Mouse (Mus musculus) CD4-positive, CD25-positive, alpha-beta regulatory T cell, adult 2 months (primary cell): ENCODE data around the gene Fcer1g.
A peak's percentile ranks its signal among the peaks of the same experiment; 100 is the strongest.

Experiments
- DNase-seq: peaks from one replicate; pipeline ENCODE4 v3.0.0-alpha.2; 2012; ENCODE audit warnings: low read depth, low spot score

Fcer1g gene

DNA sequence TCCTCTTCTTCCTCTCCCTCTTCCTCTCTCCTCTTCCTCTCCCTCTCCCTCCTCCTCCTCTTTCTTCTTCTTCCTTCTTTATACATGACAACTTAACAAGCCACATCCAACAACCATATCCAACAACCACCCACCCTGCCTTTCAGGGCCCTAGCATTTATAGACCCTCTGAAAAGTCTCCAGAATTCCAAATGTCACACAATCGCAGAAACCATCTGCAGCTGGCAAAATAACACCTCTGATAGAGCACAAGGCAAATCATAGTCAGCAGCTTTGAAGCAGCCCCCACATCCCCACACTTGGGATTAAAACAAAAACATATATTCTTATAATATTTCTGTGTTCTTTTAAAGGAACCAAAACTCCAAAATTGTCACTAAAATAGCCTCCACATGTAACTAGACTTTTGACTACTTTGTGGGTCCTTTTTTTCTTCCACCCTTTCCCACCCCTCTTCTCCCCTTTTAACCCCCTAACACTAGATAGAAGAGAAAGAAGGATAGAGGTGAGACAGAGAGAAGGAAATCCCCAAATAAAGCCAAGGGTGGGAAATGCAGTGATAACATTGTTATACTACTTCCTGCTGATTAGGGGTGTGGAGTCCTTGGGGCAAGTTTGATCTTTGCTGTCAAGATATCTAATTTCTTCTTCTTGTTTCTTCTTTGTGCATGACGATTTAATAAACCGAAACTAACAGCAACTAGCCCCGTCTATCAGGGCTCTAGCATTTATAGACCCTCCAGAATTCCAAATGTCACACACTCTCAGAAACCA lies 32.0 kb upstream of the Fcer1g start:
- DNase-seq: no peak

DNA sequence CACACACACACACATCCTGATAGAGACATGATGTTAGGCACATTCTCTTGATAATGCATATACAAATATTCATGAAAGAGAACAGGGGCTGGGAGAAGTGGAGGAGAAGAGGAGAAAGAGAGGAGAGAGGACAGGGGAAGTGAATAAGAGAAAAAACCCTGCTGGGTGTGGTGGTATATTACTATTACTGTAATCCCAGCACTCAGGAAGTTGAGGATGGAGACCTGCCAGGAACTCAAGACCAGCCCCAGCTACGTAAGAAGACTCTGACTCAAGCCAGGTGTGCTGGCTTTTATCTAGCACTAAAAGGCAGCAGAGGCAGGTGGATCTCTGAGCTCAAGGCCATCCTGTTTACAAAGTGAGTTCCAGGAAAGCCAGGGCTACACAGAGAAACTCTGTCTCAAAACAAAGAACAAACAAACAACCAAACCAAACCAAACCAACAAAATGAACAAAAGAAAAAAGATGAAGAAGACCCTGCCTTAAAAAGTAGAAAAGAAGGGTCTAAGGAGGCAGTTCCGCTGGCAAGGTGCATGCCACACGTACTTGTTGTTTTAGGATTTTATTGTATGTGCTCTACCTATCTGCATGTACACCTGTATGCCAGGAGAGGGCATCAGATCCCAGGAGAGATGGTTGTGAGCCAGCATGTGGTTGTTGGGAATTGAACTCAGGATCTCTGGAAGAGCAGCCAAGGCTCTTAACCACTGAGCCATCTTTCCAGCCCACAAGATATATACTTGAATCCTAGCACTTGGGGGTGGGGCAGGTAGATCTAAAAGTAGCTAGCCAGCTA lies 29.7 kb upstream of the Fcer1g start:
- no peak for DNase-seq

DNA sequence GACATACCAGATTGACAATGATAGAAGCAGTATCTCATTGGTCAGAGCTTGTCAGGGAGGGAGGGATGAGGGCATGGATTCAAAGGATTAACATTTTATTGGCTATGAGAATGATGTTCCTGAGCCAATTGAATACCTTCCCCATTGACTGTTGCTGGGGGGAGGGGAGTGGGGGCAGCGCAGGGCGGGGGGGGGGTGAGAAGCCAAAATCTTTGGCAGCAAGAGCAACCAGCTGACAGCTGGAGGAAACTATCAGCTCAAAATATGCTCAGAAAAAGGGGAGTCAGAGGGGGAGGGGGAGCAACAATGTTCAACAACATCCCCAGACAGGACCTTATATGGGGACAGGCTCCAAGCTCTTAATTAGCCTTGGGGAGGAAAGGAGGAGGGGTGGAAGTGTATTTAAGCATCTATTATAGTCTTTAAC lies 29.0 kb upstream of the Fcer1g start:
- no peak for DNase-seq

DNA sequence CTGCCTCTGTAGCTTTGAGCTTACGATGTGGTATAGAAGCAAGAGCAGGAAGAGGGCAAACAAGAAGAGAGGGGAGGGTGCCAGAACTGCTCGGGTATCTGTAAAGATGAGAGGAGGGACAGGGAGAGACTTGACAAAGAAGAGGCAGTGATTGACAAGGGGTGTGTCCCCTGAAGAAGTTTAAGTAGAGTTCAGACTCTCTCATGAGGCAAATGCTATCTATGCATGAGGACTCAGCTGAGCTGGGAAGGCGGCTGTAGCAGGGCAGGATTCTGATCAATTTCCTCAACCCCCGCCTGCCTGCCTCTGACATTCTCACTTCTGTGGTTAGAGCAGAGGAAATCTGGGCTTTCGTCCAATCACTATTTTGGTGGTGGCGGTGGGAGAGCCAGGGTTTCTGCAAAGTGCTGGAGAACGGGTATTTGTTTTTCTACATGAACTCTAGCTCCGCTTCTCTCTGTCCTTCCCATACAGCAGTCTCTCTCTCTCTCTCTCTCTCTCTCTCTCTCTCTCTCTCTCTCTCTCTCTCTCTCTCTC lies 28.5 kb upstream of the Fcer1g start:
- peak; percentile 49 for DNase-seq

DNA sequence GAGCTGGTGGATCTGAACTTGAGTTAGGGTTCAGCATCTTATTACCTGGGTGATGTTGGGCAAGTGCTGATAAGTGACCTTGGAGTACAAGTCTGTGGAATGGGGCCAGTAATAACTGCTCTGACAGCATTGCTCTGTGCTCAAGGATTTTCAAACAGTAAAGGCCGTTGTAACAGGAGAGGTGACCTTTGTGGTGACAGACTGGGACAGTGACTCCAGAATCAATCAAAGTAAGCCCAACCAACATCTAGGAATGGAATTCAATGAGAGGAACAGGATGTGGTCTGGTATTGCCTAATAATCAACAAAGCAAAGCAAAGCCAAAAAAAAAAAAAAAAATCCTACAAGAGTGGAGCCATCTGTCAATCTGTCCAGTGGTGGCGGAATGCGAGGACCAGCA lies 26.2 kb upstream of the Fcer1g start:
- no peak for DNase-seq

DNA sequence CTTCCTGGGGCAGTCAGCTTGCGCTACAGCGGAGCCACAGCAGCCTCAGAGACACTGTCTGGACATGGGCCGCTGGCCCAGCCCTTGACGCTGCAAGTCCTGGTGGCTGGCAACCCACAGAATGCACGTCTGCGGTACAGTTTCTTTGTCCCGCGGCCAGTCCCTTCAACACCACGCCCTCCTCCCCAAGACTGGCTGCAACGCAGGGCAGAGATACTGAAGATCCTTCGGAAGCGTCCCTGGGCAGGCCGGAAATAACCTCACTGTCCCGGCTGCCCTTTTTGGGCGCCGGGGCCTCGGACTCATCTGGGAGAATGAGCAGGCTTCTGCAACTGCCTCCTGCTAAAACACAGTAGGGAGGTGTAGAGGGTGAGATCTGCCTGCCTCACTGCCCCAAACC lies 24.8 kb upstream of the Fcer1g start:
- no peak for DNase-seq

DNA sequence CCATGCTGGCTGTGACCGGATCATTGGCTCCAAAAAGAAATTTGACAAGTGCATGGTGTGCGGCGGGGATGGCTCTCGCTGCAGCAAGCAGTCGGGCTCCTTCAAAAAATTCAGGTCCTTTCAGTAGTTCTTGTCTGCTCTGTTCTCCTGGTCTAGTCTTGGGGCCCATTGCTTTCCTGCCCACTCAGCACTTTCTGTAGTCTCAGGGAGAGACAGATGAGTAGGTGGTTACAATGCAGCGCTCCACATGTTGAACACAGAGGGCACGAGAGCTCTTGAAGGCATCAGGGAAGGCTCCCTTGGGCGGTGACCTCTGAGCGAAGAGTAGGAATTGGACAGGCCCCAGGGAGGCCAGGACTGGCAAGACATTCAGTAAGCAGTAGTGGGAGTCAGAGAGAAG lies 23.6 kb upstream of the Fcer1g start:
- DNase-seq: no peak

DNA sequence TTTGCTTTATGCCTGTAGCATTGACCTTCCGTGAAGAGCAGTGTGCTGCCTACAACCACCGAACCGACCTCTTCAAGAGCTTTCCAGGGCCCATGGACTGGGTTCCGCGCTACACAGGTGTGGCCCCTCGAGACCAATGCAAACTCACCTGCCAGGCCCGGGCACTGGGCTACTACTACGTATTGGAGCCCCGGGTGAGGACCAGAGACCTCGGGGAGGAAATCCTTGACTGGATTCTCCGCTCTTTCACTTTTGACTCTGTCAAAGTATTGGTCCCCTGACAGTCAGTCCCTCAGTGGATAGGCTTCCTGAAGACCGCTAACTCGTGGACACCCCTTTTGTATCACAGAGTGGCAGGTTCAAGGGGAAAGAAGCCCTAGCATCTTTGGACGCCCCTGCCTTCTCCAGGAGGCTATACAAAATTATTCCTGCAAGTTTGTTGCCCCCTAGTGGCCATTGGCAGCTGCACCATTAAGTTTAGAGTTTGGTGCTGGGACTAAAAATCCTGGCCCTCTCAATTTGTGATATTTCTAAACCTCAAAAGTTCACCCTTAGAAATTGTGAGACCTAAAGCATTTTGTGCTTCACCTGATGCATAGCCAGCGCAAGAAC lies 22.9 kb upstream of the Fcer1g start:
- peak; percentile 79 for DNase-seq

DNA sequence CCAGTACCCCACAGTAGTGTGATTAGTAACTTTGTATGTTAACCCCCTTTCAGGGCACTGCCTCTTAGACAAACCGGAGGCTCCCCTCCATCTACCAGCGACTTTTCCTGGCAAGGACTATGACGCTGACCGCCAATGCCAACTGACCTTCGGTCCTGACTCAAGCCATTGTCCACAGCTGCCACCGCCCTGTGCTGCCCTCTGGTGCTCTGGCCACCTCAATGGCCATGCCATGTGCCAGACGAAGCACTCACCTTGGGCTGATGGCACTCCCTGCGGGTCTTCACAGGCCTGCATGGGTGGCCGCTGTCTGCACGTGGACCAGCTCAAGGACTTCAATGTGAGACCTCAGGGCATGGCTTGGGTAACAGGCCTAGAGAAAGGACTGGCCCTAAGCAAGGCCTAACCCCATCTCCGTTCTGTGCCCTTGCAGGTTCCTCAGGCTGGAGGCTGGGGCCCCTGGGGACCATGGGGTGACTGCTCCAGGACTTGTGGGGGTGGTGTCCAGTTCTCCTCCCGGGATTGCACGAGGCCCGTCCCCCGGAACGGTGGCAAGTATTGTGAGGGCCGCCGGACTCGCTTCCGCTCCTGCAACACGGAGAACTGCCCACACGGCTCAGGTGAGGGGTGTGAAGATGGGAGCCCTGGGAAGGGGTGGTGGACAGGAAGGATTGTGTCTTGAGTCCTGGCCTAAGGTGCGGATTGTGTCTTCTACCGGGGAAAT lies 22.1 kb upstream of the Fcer1g start:
- DNase-seq: no peak

DNA sequence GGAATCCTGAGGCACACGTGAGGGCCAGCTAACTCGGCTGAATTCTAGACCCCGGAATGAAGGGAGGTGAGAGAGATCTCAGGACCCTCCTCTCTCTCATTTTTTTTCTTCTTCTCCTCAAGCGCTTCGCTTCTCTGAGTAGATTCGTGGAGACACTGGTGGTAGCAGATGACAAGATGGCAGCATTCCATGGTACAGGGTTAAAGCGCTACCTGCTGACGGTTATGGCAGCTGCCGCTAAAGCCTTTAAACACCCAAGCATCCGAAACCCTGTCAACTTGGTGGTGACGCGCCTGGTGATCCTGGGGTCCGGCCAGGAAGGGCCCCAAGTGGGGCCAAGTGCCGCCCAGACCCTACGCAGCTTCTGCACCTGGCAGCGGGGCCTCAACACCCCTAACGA lies 18.2 kb upstream of the Fcer1g start:
- no peak for DNase-seq

DNA sequence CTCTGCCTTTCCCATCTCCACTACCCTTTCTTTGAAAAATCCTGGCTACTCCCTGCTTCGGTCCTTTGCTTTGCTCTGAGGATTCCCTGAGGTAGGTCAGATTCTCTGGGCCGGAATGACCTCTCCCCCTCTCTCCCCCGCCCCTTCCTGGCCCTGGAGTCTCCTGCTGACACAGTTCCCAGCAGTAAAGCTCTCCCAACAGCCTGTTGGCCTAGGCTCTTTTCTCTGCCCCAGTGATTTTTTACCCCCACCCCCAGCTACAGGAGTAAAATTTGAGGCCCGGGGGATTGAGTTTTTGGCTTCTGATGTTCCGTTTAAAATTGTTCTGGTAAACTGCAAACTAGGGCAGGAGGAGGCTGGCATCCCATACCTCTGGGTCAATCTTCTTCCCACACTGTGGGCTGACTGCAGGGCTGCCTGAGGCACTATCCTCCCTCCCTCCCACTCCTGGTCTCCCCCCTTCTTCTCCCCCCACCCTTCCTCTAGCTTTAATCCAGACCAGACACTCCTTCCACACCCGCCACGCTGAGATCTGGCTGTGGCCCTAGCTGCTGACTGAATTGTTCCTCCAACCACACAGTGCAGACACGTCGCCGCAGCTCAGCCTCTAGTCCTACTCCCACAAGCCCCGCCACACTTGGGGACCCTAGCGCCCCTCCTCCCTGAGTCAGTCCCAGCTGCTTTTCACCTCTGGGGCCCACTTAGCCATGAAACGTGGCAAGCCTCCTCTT lies 17.6 kb upstream of the Fcer1g start:
- no peak for DNase-seq

DNA sequence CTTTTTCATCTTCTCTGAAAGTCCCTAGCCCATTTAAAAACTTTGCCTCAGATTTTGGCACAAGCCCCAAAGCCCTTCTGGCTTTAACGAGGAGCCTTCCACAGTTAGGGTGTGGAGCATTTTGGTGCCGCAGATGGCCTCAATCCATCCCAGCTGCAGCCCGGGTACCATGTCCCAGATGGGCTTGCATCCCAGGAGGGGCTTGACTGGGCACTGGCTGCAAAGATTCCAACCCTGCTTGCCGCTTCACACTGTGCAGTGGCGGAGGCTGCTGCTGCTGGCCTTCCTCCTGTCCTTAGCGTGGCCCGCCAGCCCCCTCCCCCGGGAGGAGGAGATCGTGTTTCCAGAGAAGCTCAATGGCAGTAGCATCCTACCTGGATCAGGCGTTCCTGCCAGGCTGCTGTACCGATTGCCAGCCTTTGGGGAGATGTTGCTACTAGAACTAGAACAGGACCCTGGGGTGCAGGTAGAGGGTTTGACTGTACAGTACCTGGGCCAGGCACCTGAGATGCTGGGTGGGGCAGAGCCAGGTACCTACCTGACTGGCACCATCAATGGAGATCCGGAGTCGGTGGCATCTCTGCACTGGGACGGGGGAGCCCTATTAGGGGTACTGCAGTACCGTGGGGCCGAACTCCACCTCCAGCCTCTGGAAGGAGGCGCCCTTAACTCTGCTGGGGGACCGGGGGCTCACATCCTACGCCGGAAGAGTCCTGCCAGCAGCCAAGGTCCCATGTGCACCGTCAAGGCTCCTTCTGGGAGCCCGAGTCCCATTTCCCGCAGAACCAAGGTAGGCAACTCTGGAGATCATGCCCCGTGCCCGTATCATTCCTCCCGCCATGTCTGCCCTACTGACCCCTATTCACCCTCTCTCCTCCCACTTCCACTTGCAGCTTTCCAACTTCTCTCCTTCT lies 16.8 kb upstream of the Fcer1g start, which contains the start of gene Ndufs2:
Ndufs2 (minus strand) TSS at position 709 of the 914 bp plus-strand sequence.
- no peak for DNase-seq

DNA sequence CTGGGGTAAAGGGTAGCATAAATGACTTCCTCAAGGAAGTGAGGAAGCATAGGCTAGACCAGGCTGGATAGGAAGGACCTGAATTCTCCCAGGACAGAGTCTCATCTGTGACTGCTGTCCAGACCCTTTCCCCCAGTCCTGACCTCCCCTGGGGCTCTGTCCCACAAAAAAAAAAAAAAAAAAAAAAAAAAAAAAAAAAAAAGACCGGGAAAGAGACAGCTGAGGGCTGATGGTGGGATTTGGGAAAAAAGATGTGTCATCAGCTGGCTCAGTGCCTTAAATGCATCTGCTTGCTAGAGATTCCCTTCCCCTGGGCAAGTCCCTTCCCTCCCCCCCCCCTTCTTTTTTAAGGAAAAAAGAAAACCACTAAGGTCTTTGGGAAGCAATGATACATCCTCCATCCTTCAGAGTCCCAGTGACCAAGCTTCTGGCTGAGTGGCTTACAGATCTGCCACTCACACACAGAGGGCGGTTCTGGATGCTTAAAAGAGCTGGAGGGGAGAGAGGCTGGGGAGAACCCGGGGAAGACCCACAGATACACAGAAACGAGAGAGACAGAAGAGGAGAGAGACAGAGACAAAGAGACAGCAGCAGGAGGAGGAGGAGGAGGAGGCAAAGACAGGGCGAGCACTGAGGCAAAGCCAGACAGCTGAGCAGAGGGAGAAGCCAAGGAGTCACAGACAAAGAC lies 15.9 kb upstream of the Fcer1g start, which contains the start of gene Adamts4:
Adamts4 (plus strand) TSS at position 509 of the 688 bp plus-strand sequence.
- DNase-seq: no peak

DNA sequence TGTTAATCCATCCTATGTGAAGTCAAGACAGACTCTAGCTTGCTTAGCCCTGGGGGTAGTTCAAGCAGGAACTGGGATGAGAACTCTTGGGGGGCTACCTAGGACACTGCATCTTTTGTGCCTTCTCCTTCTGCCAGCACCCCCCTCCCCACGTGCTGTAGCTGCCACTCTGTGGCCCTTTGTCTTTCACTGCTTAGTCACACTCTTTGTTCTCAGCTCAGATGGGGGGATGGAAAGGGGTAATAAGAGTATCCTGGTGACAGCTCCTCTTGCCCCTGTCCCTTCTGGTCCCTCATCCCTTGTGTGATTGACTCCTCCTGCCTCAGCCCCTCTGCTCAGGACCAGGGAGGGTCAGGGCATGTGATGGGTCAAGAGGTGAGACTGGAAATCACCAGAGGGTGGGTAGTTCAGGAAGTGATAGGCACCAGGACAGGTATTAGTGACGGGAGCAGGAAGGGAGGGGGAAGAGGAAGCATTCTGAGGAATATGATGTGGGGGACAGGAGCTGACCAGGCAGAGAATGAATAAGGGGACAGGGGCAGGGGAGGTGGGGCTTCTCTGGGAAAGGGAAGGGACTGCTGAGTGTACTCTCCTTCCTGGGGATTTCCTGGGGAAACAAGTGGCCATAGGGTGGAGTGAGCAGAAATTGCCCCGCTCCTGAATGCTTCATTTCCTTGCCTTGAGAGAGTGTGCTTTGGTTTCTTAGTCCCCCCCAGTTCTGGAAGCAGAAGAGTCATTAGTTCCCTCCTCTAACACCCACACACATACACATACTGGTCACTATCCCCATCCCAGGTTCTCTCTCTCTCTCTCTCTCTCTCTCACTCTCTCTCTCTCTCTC lies 14.4 kb upstream of the Fcer1g start:
- no peak for DNase-seq

DNA sequence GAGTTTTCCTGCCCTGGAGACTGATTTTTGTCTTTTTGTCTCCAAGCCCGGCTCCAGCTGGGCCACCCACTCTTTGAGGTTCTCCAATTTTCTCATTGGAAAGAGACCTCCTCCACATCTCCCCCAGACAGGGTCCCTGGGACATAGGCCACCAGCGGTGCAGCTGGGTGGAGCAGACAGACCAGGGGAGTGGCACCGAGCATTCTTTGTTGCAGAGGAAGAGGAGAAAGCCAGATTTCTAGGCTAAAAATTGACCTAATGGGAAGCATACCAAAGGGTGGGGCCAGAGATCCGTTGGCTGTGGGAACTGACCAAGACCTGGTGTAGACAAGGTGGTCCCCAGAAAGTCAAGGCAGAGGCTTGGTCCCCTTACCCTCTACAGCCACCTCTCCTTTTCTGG lies 13.8 kb upstream of the Fcer1g start:
- DNase-seq: no peak

DNA sequence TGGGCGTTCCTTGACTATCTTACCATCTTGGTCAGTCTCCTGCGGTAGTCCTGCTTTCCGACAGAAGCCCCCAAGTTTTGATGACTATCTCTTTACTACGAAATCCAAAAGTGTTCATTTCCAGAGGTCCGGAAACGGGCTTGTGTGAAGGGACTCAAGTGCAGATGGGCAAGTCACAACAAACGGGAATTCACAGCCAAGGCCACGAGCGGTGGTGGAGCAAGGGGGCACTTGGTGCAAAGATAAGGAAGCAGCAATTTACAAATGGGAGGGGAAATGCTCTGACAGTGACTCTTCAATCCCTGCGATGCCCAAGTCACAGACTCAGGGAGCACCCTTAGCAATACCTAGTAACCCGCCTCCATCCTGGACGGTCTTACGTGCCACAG lies 13.3 kb upstream of the Fcer1g start:
- DNase-seq: no peak

DNA sequence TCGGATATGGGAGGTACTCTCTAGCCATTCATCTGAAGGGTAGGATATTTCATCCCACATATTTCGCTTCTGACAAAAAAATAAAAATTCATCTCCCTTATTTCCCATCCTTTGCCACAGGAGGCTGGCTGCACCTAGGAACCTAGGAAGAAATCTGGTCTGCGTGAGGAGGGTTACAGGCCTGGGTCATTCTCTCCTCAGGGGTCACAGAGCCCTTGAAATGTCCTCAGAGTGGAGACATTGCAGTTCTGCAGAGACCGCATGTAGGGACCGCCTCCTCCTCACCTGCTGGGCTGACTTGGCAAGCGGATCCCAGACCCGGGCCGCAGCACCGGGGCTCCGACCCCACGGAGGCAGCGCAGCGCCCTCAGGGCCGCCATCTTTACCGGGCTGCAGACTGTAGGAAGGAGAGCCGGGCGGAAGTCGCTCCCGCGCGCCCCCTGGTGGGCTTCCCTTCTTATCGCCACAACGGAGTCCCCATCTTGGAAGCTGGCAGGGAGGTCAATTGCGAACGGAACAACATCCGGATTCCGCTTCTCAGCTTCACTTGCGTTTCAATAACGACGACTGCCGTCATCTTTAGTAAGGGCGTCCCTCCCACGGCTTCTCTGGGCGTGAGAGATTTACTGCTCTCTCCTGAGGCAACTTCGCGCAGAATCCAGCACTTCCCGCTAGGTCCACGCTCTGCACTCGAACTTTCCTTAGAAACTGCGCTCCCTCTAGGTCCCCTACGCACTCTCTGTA lies 12.7 kb upstream of the Fcer1g start:
- DNase-seq: peak; percentile 99

DNA sequence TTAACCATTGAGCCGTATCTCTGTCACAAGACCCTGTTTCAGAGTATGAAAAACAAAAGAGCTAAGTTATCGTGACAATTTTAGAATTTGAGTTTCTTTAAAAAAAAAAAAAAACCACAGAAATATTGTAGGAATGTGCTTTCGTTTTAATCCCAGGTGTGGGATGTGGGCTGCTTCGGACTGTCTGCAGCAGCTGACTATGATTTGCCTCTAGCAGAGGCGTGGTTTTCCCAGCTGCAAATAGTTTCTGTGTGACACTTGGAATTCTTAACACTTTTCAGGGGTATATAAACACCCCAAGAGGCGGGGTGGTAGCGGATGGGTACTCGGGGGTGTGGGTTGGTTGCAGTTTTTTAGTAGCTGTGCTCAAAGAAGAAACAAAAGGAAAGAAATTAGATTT lies 11.2 kb upstream of the Fcer1g start:
- no peak for DNase-seq
